9 mouse cellular contexts compared by ENCODE assay signal in the genomic region with DNA sequence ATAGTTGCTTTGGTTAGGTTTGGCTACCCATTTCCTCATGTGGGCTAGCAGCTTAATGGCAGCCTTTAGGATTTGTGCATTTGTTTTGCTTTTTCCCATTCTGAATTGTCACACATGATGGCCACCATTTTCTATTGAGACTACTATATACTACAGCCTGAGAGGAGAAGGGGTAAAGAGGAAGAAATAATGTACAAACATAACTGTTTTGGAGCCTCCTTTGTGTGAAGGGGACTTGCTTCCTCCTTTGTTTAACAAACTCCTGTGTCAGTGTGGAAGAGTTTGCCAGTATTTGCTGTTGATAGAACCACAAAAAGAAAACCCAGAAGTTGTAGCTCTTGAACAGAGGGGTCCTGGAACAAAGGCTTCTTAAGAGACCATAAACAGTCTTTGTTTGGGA. TPM values are rescaled to one million over a fixed set of nuclear protein-coding genes. Genes with fewer than 3 reads are reported as not detected.
DNase-seq lines count a peak whose midpoint lies in the region; ATAC-seq and TF ChIP-seq lines count a peak whose summit lies in the region.
"Had no signal": no experiment of that assay in that cellular context is flagged by ENCODE, and none has a peak within 500 bp of the region (broad histone marks: within the 10 kb centered on the region; RNA-seq: fewer than 3 reads in every experiment).

No protein-coding gene starts in this region.

- no peak for DNase-seq in neural tube, embryonic 11.5 days (ENCODE audit: low spot score)
- DNase-seq in neural tube, embryonic 10.5 days (ENCODE audit: extremely low spot score, low spot score), result no peak
- no peak for DNase-seq in liver, embryonic 14.5 days (ENCODE audit: low read depth in 3 of 3, low spot score in 3 of 3)
- DNase-seq in left cerebral cortex, postnatal 25 days (ENCODE audit: low spot score in 2 of 2), result no peak
- no peak for DNase-seq in thymus, postnatal 14 days
- no peak for DNase-seq in spleen, adult 18-20 months

- no peaks in the 10 kb centered on the region for H3K27me3 ChIP-seq in neural tube, embryonic 11.5 days (ENCODE audit: control insufficient read depth, insufficient read depth, low read length)
- no peaks in the 10 kb centered on the region for H3K27me3 ChIP-seq in forebrain, embryonic 16.5 days (replicated peaks; ENCODE audit: control insufficient read depth, insufficient read depth, low read length)
- H3K27me3 ChIP-seq in liver, embryonic 14.5 days (ENCODE audit: control insufficient read depth, insufficient read depth, low read length), result no peaks in the 10 kb centered on the region

- no peaks in the 10 kb centered on the region for H3K36me3 ChIP-seq in neural tube, embryonic 11.5 days (ENCODE audit: control insufficient read depth, insufficient read depth, low read length)
- no peaks in the 10 kb centered on the region for H3K36me3 ChIP-seq in forebrain, embryonic 16.5 days (ENCODE audit: control insufficient read depth, insufficient read depth)
- H3K36me3 ChIP-seq in liver, embryonic 14.5 days (replicated peaks; ENCODE audit: control insufficient read depth, insufficient read depth, low read depth), result no peaks in the 10 kb centered on the region

- peaks cover 5% of the 10 kb centered on the region for H3K4me1 ChIP-seq in neural tube, embryonic 11.5 days (ENCODE audit: control insufficient read depth, insufficient read depth, low read length)
- H3K4me1 ChIP-seq in forebrain, embryonic 16.5 days (replicated peaks; ENCODE audit: control insufficient read depth, insufficient read depth, low read length), result peaks cover 26% of the 10 kb centered on the region
- H3K4me1 ChIP-seq in liver, embryonic 14.5 days (replicated peaks; ENCODE audit: control insufficient read depth in 2 of 2, insufficient read depth in 2 of 2, low read length in 1 of 2), result peaks cover 4 to 10% of the 10 kb centered on the region in 2 experiments

- no peak for ATAC-seq in neural tube, embryonic 11.5 days (ENCODE audit: insufficient read depth, low FRiP score, low TSS enrichment)
- ATAC-seq in forebrain, embryonic 16.5 days, result no peak
- ATAC-seq in liver, embryonic 14.5 days (ENCODE audit: insufficient read depth), result no peak
- ATAC-seq: activated CD4-positive, CD25-positive, alpha-beta regulatory T cell, adult 4 months had no signal

- H3K4me3 ChIP-seq in neural tube, embryonic 11.5 days (ENCODE audit: low read depth, low read length), result peak overlapping the region; percentile 100
- peak overlapping the region; percentile 100 for H3K4me3 ChIP-seq in forebrain, embryonic 16.5 days (replicated peaks; ENCODE audit: low read length)
- H3K4me3 ChIP-seq in liver, embryonic 14.5 days (ENCODE audit: insufficient read depth in 1 of 2, low read depth in 2 of 2, low read length in 2 of 2), result no peak overlapping the region

- no peak for TF ChIP-seq CTCF in liver, embryonic 14.5 days (IDR thresholded peaks at IDR 0.05; ENCODE audit: low read depth)

- peak overlapping the region; percentile 56 for H3K4me2 ChIP-seq in neural tube, embryonic 11.5 days (ENCODE audit: low read depth)
- H3K4me2 ChIP-seq in forebrain, embryonic 16.5 days (ENCODE audit: low read length), result peak overlapping the region; percentile 90
- peak overlapping the region; percentile 95 for H3K4me2 ChIP-seq in liver, embryonic 14.5 days (ENCODE audit: low read depth)

- H3K9ac ChIP-seq in neural tube, embryonic 11.5 days (ENCODE audit: low read length), result peak overlapping the region; percentile 35; the same call in 1 of the 2 replicates
- peak overlapping the region; percentile 42; the same call in 1 of the 2 replicates for H3K9ac ChIP-seq in forebrain, embryonic 16.5 days (replicated peaks; ENCODE audit: low read depth, low read length)
- H3K9ac ChIP-seq in liver, embryonic 14.5 days (replicated peaks), result no peak overlapping the region

- no peaks in the 10 kb centered on the region for H3K9me3 ChIP-seq in neural tube, embryonic 11.5 days (ENCODE audit: control insufficient read depth, low read length)
- H3K9me3 ChIP-seq in forebrain, embryonic 16.5 days (ENCODE audit: control insufficient read depth, low read length), result no peaks in the 10 kb centered on the region
- H3K9me3 ChIP-seq in liver, embryonic 14.5 days (ENCODE audit: control insufficient read depth, low read length), result no peaks in the 10 kb centered on the region

- no peak overlapping the region for H3K27ac ChIP-seq in neural tube, embryonic 11.5 days (ENCODE audit: low read depth, low read length)
- H3K27ac ChIP-seq in forebrain, embryonic 16.5 days (ENCODE audit: low read length), result no peak overlapping the region
- no peak overlapping the region for H3K27ac ChIP-seq in liver, embryonic 14.5 days

- intact Hi-C loops in left cerebral cortex, postnatal 25 days (cut with DNase I), result no loop called here

- TF ChIP-seq EP300 in liver, embryonic 14.5 days (IDR thresholded peaks at IDR 0.05; ENCODE audit: low read depth), result no peak

RNA-seq across cellular contexts. Expression of gene Kdm5b, which starts 2.5 kb away (rescaled TPM):
- polyA plus RNA-seq in neural tube, embryonic 11.5 days (2014; fragmentation: Nextera tagmentation; extraction: Ambion mirVana), result 98.7 and 99.6 TPM in 2 replicates
- polyA plus RNA-seq in forebrain, embryonic 16.5 days (2015; fragmentation: Nextera tagmentation; extraction: Ambion mirVana), result 103 and 109 TPM in 2 replicates
- 1.5 and 1.8 TPM in 2 replicates for polyA plus RNA-seq in liver, embryonic 14.5 days (2012; rRNA removed)
- 4.2 and 4.9 TPM in 2 replicates for polyA plus RNA-seq in liver, embryonic 14.5 days (2014; fragmentation: Nextera tagmentation; extraction: Ambion mirVana)
- total RNA-seq in left cerebral cortex, postnatal 25 days (2021), result 10 to 100 TPM; 64.2 to 65.5 TPM

RNA-seq across cellular contexts. Expression of gene Mgat4e, which starts 13.0 kb away (rescaled TPM):
- polyA plus RNA-seq in neural tube, embryonic 11.5 days (2014; fragmentation: Nextera tagmentation; extraction: Ambion mirVana), result not detected in 2 replicates
- not detected in 2 replicates for polyA plus RNA-seq in forebrain, embryonic 16.5 days (2015; fragmentation: Nextera tagmentation; extraction: Ambion mirVana)
- polyA plus RNA-seq in liver, embryonic 14.5 days (2012; rRNA removed), result not detected in 2 replicates
- not detected in 2 replicates for polyA plus RNA-seq in liver, embryonic 14.5 days (2014; fragmentation: Nextera tagmentation; extraction: Ambion mirVana)
- total RNA-seq in left cerebral cortex, postnatal 25 days (2021), result not detected
- total RNA-seq: layer of hippocampus, adult 8-10 months had no signal
- polyA plus RNA-seq: activated CD4-positive, CD25-positive, alpha-beta regulatory T cell, adult 4 months had no signal

Comparison
In these comparisons a context has a peak if more than half of its experiments do, and no peak if none do; other contexts are left out.
1. H3K4me3 ChIP-seq: peak in neural tube, embryonic 11.5 days (single experiment) and forebrain, embryonic 16.5 days (single experiment); none in liver, embryonic 14.5 days (0 of 2).
2. RNA of gene Kdm5b, which starts 2.5 kb away (polyA plus RNA-seq): 103 to 109 TPM in forebrain, embryonic 16.5 days and 98.7 to 99.6 TPM in neural tube, embryonic 11.5 days; 1.5 to 4.9 TPM in liver, embryonic 14.5 days; every median in the first group is over 10 times any median in the second.
3. Peak in every context shown above with its lines, with median percentiles within 50 percentile points of each other: H3K4me2 ChIP-seq.